Mouse (Mus musculus): Measurements from ENCODE around the gene Vmn2r70.

Gene Vmn2r70

GRCm38 (mm10) chr7:85569092-85569491, at the start of gene Vmn2r70:
Gene Vmn2r70, minus strand, starts transcription at chr7:85569192.
- DNase-seq: no peak

GRCm38 (mm10) chr7:85562787-85563186, 6.2 kb downstream of the Vmn2r70 start, which contains the start of gene Vmn2r71:
Gene Vmn2r71, plus strand, starts transcription at chr7:85563087.
- no peak for DNase-seq

- DNase-seq: no peak
Observed at GRCm38 (mm10) chr7:85543118-85543517, 25.9 kb downstream of the Vmn2r70 start.

GRCm38 (mm10) chr7:85542108-85542507, 26.9 kb downstream of the Vmn2r70 start:
- DNase-seq: no peak

Measured in cerebellum, postnatal 10 days (tissue).